Mouse (Mus musculus): ENCODE measurements at regions not wholly inside any gene's neighbourhood (a gene's known extent, or its start where the extent isn't known, plus 50 kb on each side); places are given as distances from the start of the nearest gene placed in this dataset.

DNA sequence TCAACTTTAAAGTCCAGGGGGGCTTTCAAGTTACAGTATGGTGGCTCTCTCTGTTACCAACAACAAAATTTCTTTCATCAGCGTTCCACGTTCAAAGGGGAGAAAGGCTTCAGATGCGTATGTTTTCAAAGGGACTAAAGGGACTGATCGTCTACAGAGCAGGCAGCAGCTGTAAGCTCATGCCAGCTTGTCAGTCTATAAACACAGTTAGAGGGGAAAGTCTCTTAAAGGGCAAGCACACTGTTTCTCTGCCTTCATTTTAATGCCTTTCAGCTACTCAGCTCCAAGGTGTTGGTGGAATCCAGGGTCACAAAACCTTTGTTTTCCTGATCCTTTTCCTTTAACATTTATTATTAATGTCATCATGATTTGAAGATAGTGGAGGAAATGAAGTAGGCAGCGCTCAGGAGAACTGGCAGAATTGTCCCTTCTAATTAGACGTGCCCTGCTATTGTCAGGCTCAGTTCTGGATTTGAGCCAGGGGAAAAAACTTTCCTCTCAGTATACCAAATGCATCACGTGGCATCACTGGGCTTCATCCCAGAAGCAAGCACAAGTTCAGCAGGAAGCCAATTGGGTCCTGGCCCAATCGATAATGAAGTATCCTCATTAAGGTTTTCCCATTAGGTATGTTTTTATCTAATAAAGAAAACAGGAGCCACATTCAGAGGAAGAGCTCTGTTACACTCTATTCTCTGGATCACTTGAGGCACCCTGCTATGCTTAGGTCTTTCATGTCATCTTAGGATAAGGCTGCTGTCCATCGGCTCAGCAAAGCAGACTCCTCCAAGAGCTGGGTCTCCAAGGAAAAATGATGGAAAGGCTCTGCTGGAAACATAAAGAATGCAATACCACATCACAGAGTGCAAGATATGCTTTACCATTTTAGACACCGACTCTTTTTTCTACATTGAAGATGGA, 1093.8 kb downstream of the Sorcs3 start:
- TF ChIP-seq CTCF (IDR thresholded peaks at IDR 0.05) (no peak), POLR2A (IDR thresholded peaks at IDR 0.05; ENCODE audit: insufficient read depth, low read depth, low read length) (no peak), EP300 (IDR thresholded peaks at IDR 0.05; ENCODE audit: insufficient read depth, low read depth, low read length) (no peak)
